Mouse (Mus musculus): Measurements from ENCODE around the gene Acot6. TPM values are rescaled to one million over a fixed set of nuclear protein-coding genes. Genes with fewer than 3 reads are reported as not detected.
A peak's percentile ranks its signal among the peaks of the same experiment; 100 is the strongest.
"Not testable (repeated sequence)": the region's sequence is repeated elsewhere in the genome, so short reads cannot be mapped to it uniquely, and the experiment has no call there.

Acot6 gene
- 1 to 10 TPM; 4.7 to 5.0 TPM for total RNA-seq (2021)
- long read RNA-seq, experiment 1, partial matches to known transcripts: 0 of 2 reads
- long read RNA-seq, experiment 1, other reads (novel, unspliced or antisense): 2 of 2 reads
- long read RNA-seq, experiment 2, partial matches to known transcripts: 0 of 2 reads
- long read RNA-seq, experiment 2, other reads (novel, unspliced or antisense): 1 of 2 reads

GRCm38 (mm10) chr12:84100604-84101492 lies at the start of gene Acot6:
Acot6 (plus strand) TSS chr12:84100654.
- DNase-seq (ENCODE audit: low spot score in 2 of 2): peak; percentile 27 to 55

- not testable (repeated sequence) for DNase-seq (ENCODE audit: low spot score in 2 of 2)
Observed at GRCm38 (mm10) chr12:84050744-84051143, 49.7 kb upstream of the Acot6 start.

- DNase-seq (ENCODE audit: low spot score in 2 of 2): no peak
Observed at GRCm38 (mm10) chr12:84051937-84052474, 48.4 kb upstream of the Acot6 start, which contains the start of gene Acot3. Acot3 (plus strand) TSS chr12:84052144.

GRCm38 (mm10) chr12:84052609-84053008 lies 47.8 kb upstream of the Acot6 start:
- DNase-seq (ENCODE audit: low spot score in 2 of 2): no peak

- DNase-seq (ENCODE audit: low spot score in 2 of 2): no peak
Observed at GRCm38 (mm10) chr12:84053173-84053572, 47.3 kb upstream of the Acot6 start.

- no peak for DNase-seq (ENCODE audit: low spot score in 2 of 2)
Observed at GRCm38 (mm10) chr12:84053679-84054391, 46.6 kb upstream of the Acot6 start.

GRCm38 (mm10) chr12:84060946-84061345 lies 39.5 kb upstream of the Acot6 start:
- DNase-seq (ENCODE audit: low spot score in 2 of 2): peak in 1 of 2 experiments; percentile 29

GRCm38 (mm10) chr12:84062336-84062735 lies 38.1 kb upstream of the Acot6 start:
- DNase-seq (ENCODE audit: low spot score in 2 of 2): no peak

GRCm38 (mm10) chr12:84063228-84063627 lies 37.2 kb upstream of the Acot6 start:
- no peak for DNase-seq (ENCODE audit: low spot score in 2 of 2)

- no peak for DNase-seq (ENCODE audit: low spot score in 2 of 2)
Observed at GRCm38 (mm10) chr12:84063833-84064232, 36.6 kb upstream of the Acot6 start.

- no peak for DNase-seq (ENCODE audit: low spot score in 2 of 2)
Observed at GRCm38 (mm10) chr12:84064621-84065020, 35.8 kb upstream of the Acot6 start.

- no peak for DNase-seq (ENCODE audit: low spot score in 2 of 2)
Observed at GRCm38 (mm10) chr12:84067752-84068151, 32.7 kb upstream of the Acot6 start.

GRCm38 (mm10) chr12:84068296-84068695 lies 32.2 kb upstream of the Acot6 start:
- no peak for DNase-seq (ENCODE audit: low spot score in 2 of 2)

GRCm38 (mm10) chr12:84068986-84069385 lies 31.5 kb upstream of the Acot6 start, which contains the start of gene Acot5:
Acot5 (plus strand) TSS chr12:84069325.
- DNase-seq (ENCODE audit: low spot score in 2 of 2): no peak

- peak in 1 of 2 experiments; percentile 34 for DNase-seq (ENCODE audit: low spot score in 2 of 2)
Observed at GRCm38 (mm10) chr12:84069582-84069981, 30.9 kb upstream of the Acot6 start.

GRCm38 (mm10) chr12:84071696-84072095 lies 28.8 kb upstream of the Acot6 start:
- peak in 1 of 2 experiments; percentile 64 for DNase-seq (ENCODE audit: low spot score in 2 of 2)

- no peak for DNase-seq (ENCODE audit: low spot score in 2 of 2)
Observed at GRCm38 (mm10) chr12:84077371-84077990, 23.0 kb upstream of the Acot6 start.

- DNase-seq (ENCODE audit: low spot score in 2 of 2): no peak
Observed at GRCm38 (mm10) chr12:84083842-84084241, 16.6 kb upstream of the Acot6 start.

- no peak for DNase-seq (ENCODE audit: low spot score in 2 of 2)
Observed at GRCm38 (mm10) chr12:84084581-84084980, 15.9 kb upstream of the Acot6 start.

GRCm38 (mm10) chr12:84094666-84095065 lies 5.8 kb upstream of the Acot6 start:
- not testable (repeated sequence) for DNase-seq (ENCODE audit: low spot score in 2 of 2)

- no peak for DNase-seq (ENCODE audit: low spot score in 2 of 2)
Observed at GRCm38 (mm10) chr12:84099605-84100004, 849 bp upstream of the Acot6 start.

Measured in layer of hippocampus, postnatal 14 days (tissue).